Mouse (Mus musculus) G1E (cell line): ENCODE data around the gene Ppfia4.

ENCODE experiments used
- CTCF ChIP-seq: IDR thresholded peaks from 2 replicates; pipeline ENCODE4 v1.5.1; 2012; ENCODE audit warnings: low read depth, low read length, inconsistent platforms, mixed read lengths
- GATA2 ChIP-seq: IDR thresholded peaks from 2 replicates; pipeline ENCODE4 v1.6.1; 2012; ENCODE audit warnings: low read depth, low read length, inconsistent platforms, borderline replicate concordance
- POLR2AphosphoS5 ChIP-seq: IDR thresholded peaks from 2 replicates; pipeline ENCODE4 v1.6.1; 2012; ENCODE audit warnings: low read depth, low read length, inconsistent platforms; ENCODE audit not compliant: insufficient replicate concordance

GRCm38 (mm10) chr1:134290909-134291308, 41.8 kb downstream of the Ppfia4 start:
- TF ChIP-seq POLR2AphosphoS5 = no peak
- TF ChIP-seq CTCF = peak; percentile 73
- no peak for TF ChIP-seq GATA2
